Mouse (Mus musculus) gastrocnemius, postnatal 14 days (tissue): ENCODE data around the gene Gpc6. TPM values are rescaled to one million over a fixed set of nuclear protein-coding genes. Genes with fewer than 3 reads are reported as not detected.

Experiments used
- DNase-seq: peaks from one replicate; pipeline ENCODE4 v3.0.0; 2021; ENCODE audit warnings: mixed read lengths
- intact Hi-C: fragments of 180-260 bp; cut with DNase I; formaldehyde crosslinking; loops from one replicate; pipeline ENCODE4 v1.15.1; 2025; ENCODE audit warnings: low total_unique reads
- total RNA-seq, 2 experiments: library from RNA; stranded (reverse); gene quantifications; 2 replicates each; pipeline ENCODE4 v1.2.3; 2021

Gpc6 gene
- total RNA-seq, 2 experiments from 2014 or later = 7.7 to 9.6 TPM

- DNase-seq = no peak
- intact Hi-C loops = no loop called here
Observed at GRCm38 (mm10) chr14:117050877-117051276, 125.8 kb downstream of the Gpc6 start.

- intact Hi-C loops = no loop called here
- DNase-seq = no peak
Observed at GRCm38 (mm10) chr14:117053361-117053760, 128.2 kb downstream of the Gpc6 start.

DNA sequence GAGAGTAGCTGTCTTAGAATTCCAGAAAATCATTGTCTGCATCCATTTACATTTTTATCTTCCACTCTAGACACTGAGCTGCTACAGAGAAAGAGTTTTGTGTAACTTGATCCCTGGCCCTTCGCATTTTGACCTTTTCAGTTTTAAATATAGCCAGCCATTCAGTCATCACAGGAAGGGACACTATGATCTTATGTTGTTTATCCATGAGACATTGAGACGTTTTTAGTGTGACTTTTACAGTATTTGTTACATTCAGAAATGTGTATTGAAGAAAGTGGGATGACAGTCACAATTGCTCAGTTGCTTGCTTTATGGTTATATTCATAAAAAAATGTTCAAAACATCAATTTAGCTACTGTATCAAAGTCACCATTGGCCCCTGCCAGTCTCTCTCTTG, 130.0 kb downstream of the Gpc6 start:
- intact Hi-C loops = no loop called here
- DNase-seq = no peak

DNA sequence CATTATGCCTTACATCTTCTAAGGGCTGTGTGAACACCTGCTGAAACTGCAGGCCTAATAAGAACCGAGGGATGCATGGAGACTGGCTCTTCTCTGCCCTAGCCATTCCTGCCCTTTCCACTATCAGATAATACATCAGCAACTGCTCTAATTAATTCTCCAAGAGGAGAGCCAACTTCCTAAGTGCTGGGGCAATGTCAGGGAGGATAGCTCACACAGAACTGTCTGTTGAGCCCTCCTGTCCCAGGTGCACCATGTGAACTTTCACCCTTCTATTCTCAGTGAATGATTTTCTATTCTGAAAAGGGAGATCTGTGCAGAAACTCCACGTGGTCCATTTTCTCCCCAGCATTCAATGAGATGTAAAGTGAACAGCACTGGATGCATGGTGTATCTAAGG, 136.0 kb downstream of the Gpc6 start:
- intact Hi-C loops = no loop called here
- no peak for DNase-seq

GRCm38 (mm10) chr14:117061527-117061926, 136.4 kb downstream of the Gpc6 start:
- intact Hi-C loops = no loop called here
- no peak for DNase-seq

DNA sequence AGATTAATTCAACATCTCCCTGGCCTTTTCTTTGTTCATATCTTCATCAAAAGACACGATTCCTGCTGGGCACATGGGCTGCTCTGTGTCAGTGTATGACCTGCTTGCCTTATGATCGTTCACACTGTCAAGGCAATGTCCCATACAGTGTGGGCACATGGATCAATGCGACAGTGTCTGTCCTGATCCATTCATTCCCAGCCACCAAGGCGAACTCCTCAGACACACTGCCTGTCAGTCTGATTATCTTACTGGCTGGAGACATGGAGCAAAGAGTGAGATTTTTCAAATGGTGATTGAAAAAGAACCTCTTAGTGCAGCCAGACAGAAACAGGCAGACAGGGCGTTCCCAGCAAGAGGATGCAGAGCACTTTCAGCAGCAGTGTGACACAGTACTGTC, 143.1 kb downstream of the Gpc6 start:
- intact Hi-C loops = no loop called here
- DNase-seq = no peak

GRCm38 (mm10) chr14:117070470-117071085, 145.5 kb downstream of the Gpc6 start:
- DNase-seq = no peak
- intact Hi-C loops = no loop called here

GRCm38 (mm10) chr14:117093586-117093985, 168.5 kb downstream of the Gpc6 start:
- intact Hi-C loops = no loop called here
- DNase-seq = no peak

DNA sequence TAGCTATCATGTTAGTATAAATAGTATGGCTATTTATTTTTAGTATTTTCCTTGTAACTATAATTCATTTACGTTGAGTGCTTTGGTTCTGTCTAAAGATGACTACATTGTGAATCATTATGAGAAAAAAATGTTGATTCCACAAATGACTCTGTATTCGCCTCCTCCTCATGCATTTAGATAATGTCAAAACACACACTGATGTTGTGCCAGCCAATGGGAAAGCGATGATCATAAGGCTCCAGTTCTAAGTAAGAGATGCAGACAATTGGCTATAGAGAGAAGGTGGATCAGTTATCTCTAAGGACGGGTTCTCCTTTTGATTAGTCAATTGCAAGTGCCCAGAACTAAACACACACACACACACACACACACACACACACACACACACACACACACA, 181.8 kb downstream of the Gpc6 start:
- intact Hi-C loops = no loop called here
- DNase-seq = no peak

DNA sequence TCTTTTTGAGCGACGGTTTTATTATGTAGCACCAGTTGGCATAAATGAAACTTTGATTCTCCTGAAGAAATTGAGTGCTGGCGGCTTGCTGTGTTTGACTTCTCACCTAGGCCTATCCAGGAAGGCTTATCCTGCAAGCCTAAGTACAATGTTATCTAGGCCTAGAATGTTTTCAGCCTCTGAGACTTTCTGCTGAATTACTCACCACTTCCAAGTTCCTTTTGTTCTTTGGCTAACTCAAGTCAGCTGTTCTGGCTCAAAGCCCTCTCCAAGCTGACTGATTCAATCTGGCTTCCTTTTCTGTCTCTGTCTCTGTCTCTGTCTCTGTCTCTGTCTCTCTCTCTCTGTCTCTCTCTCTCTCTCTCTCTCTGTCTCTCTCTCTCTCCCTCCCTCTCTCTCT, 188.0 kb downstream of the Gpc6 start:
- DNase-seq = no peak
- intact Hi-C loops = no loop called here

GRCm38 (mm10) chr14:117122036-117122435, 196.9 kb downstream of the Gpc6 start:
- intact Hi-C loops = no loop called here
- no peak for DNase-seq

DNA sequence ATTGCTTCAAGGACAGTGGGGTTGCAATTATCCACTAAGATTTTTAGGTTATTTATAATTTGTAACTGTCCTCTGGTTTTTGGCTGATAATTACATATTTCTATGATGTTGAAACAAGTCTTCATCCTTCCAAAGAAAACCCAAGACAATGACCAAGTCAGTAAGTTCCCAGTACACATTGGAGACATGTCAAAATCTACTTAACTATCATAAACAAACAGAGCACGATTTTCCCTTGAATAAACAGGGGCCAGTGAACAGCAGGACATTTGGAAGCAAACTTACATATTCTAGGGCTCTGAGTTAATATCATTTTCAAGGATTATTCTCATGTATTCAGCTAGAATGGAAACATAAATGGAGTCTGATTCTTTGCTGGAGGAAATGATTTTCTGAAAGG, 205.2 kb downstream of the Gpc6 start:
- DNase-seq = no peak
- intact Hi-C loops = no loop called here

DNA sequence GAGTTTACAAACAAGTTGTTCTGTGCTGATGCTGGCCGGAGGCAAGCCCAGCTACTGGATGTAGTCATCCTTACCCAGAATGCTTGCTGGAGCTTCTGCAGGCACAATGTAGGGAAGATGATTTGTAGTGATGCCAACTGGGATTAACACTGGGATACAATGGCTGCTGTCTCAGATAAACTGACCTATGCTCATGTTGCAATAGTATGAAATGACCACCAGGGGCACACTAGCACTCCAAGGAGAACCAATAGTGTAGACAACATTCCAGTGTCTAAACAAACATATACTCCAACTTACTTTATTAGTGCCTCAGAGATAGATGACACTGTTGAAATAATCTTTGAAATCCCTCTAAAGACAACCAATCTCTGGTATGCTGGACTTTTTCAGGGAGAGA, 206.2 kb downstream of the Gpc6 start:
- intact Hi-C loops = no loop called here
- no peak for DNase-seq

DNA sequence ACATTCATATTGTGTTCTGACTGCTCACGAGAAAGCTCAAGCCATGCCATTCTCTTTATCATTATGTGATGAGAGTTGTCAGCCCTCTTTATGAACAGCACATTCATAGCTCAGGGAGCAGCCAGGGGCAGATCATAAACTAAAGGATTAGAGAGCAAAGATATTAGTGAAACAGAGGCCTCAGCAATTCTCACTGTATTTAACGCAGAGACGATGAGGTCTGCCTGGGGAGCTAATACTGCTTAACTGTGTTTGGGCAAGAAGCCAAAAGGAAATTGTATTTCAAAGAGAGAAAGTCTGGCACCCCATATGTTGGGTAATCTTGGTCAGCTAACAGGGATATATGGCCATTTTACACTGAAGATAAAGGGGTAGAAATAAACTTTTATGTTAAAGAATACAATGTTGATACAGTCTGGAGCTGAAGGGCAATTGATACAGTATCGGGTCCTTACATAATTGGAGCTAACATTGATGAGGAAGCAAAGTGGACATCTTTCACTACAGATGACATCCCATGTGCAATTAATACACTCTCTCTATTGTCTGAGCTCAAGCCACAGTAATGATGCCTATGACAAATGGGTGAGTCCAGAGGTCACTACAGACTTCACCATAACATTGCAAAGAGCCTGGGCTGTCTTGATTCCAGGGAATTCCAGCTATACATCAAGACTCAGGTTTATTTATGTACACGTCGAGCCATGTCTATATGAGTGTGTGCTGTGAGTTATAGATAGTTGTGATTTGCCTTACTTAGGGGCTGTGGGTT, 216.1 kb downstream of the Gpc6 start:
- DNase-seq = no peak
- intact Hi-C loops = no loop called here

- intact Hi-C loops = no loop called here
- DNase-seq = no peak
Observed at GRCm38 (mm10) chr14:117146089-117146488, 221.0 kb downstream of the Gpc6 start.

- intact Hi-C loops = no loop called here
- no peak for DNase-seq
Observed at GRCm38 (mm10) chr14:117146665-117147064, 221.6 kb downstream of the Gpc6 start.

GRCm38 (mm10) chr14:117151621-117152020, 226.5 kb downstream of the Gpc6 start:
- DNase-seq = no peak
- intact Hi-C loops = no loop called here

- intact Hi-C loops = no loop called here
- no peak for DNase-seq
Observed at GRCm38 (mm10) chr14:117155884-117156465, 230.9 kb downstream of the Gpc6 start.

DNA sequence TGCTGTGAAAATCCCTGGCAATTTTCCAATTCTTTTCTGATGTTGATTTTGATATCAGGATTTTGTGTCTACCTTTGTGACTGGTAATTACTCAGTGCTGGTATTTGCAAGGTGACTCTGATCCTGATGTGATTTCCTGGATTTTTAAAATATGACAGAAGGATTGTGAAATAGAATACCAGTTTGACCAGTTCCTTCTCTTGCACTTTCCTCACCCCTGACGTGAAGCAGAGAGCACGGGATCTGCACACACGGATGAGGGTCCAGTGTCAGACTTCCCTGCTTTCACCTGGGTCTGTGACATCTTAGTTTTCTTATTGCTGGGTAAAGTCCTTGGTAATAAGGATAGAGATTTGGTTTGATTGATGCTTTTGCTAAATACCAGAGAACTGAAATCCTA, 232.3 kb downstream of the Gpc6 start:
- DNase-seq = no peak
- intact Hi-C loops = no loop called here

GRCm38 (mm10) chr14:117166350-117166749, 241.2 kb downstream of the Gpc6 start:
- intact Hi-C loops = no loop called here
- DNase-seq = no peak

- intact Hi-C loops = no loop called here
- DNase-seq = no peak
Observed at GRCm38 (mm10) chr14:117193364-117193763, 268.2 kb downstream of the Gpc6 start.
